Mouse (Mus musculus) kidney, postnatal 4 days (tissue): ENCODE measurements around the gene Rhot1.
A peak's percentile ranks its signal among the peaks of the same experiment; 100 is the strongest.
"Not testable (repeated sequence)": the region's sequence is repeated elsewhere in the genome, so short reads cannot be mapped to it uniquely, and the experiment has no call there.

ENCODE experiments used
- DNase-seq, 2 experiments: peaks; one replicate each; pipeline ENCODE4 v3.0.0; 2021; ENCODE audit warnings: mixed read lengths in 2 of 2

Gene Rhot1

DNA sequence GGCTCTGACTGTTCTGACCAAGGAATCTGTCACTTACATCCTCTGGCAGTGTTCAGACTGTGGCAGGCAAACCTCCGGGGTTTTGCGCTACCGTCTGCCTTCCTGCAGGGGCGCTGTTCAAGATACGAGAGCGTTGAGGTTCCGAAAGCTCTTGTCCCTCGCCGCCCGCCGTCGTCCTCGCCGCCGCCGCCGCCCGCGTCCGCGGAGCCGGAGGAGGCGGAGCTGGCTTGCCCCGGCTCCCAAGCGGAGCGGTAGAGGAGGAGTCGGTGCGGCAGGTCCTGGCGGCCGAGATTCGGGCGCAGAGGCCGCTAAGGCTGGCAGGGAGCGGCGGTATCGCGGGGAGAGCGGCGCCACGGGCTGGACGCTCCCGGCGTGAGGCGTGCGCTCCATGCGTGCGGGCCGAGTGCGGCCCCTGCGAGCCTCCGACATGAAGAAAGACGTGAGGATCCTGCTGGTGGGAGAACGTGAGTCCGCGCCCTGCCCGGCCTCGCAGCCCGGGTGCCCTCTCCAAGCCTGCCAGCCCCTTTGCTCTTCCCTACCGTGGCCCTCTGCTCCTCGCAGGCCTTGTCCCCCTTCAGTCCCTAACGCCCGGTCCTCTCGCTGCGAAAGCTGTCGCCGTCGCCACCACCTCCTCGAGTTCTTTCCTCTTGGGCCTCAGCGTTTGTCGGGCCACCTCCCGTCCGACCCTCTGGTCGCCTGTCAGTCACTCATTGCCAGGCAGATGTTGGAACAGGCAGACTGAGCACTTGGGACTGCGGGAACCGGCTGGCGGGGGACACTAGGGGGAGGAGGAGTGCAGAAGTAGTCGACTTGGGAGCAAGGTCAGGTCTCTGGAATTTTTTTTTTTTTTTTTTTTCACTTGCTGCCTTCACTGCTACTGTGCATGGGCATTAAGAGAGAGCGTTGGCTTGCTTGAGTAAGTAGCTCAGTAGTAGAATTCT is at the start of gene Rhot1:
Gene Rhot1, plus strand, starts transcription at position 160 of the 941 bp plus-strand sequence.
- peak; percentile 98 for DNase-seq

DNA sequence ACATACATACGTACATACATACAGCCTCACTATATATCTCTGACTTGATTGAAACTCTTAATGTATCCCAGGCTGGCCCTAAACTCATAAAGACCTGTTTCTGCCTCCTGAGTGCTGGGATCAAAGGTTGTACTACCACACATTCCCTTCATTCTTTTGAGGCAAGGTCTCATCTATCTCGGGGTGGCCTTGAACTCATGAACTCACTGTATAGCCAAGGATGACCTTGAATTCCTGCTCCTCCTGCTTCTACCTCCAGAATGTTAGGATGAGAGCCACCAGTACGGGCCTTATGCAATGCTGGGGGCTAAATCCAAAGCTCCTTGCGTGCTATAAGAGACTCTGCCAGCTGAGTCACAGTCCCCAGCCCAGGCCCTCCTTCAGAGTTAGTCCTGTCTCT is 47.8 kb upstream of the Rhot1 start:
- no peak for DNase-seq

DNA sequence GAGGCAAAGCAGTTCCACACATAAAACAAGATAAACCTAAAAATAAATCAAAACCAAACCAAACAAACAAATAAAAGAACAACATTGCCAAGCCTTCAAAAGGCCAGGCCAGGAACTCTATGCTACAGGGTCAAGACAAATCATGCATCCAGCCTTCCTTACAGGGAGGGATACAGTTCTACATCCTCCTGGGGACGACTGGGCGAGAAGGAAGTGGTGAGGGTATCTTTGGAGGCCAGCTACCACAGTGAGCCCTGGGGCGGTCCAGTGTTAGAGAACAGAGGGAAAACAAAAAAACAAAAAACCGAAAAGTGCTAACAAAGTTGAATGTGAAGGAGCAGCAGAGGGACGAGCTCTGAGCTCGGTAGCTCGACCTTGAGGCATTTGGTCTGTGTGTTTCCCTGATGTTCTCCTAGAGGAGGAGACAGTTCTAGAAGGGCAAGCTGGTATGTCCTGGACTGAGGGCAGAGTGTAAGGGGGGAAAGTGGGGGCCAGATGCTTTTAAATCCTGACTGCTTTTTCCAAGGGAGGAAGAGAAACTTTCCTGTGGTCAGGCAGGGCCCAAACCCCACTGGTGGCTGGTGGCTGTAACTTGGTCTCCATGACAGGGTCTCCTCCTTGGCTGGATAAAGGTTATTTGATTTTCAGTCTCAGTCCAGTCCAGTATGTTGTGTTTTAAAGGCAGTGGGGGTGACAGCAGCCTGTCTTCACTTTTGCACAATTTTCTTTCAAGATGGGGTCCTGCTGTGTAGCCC is 45.3 kb upstream of the Rhot1 start:
- no peak for DNase-seq

DNA sequence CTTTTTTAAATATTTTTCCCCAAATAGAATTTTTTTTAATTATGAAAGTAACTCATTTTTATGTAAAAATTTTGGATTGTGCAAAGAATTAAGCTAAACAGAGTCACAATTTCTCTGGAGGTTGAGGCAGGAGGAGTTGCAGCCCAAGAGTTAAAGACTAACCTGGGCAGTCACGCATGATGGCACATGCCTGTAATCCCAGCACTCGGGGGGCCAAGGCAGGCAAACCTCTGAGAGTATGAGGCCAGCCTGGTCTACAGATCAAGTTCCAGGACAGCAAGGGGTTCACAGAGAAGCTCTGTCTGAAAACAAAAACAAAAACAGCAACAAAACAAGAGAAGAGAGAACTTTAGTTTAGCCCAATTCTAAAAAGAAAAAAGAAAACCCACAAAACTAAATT is 44.6 kb upstream of the Rhot1 start:
- peak in 1 of 2 experiments; percentile 40 for DNase-seq

DNA sequence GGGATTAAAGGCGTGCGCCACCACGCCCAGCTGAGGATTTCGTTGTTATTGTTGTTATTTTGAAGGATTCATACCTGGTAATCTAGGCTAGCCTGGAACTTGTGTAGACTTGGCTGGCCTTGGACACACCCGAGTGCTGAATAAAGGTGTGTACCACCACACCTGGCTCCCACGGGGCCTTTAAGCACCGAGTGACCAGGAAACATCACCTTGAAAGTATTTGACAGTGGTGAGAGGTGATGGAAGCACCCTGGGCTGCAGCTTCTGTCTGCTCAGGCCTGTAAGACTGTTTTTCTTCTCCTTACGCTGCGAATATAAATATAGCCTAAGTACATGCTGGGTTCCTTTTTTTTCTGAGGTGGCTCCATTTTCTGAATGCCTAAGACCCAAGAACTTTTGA is 40.7 kb upstream of the Rhot1 start:
- no peak for DNase-seq

DNA sequence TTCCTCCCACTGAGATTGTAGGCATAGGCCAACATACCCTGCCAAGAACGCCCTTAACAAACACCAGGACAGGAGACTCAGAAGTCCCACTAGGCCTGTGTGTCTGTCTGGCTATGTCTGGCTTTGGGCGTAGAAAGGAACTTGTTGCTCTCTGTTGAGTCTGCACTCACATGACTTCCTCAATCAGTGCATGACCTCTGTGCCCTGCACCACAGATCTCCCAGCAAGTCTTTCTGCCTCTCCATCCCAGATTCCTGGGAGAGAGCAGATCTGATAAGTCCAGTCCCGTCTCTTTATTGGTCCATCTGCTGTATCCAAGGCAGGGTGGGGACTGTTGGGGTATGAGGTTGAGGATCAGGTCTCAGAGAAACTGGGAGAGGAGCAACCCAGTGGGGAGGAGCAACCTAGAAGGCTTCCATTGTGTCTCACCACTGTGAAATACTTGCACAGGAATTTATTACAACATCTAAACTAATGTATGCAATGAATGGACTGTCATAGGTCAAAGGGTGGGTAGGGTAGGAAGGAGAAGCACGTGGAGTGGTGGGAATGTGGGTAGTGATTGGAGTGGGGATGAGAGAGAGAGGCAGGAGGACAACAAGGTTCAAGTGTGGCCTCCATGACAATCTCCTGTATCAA is 40.1 kb upstream of the Rhot1 start:
- DNase-seq = no peak

DNA sequence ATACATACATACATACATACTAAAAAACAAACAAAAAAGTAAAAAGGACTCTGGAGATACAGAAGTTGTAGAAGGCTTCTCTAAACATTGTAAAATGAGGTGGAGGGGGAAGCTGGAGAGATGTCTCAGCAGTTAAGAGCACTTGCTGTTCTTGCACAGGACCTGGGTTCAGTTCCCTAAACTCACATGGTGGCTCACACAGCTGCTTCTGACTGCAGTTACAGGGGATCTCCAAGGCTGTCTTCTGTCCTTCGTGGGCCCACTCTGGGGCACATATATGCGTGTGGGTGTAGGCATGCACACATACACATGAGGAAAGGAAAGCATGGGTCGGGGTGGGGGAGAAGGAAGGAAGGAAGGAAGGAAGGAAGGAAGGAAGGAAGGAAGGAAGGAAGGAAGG is 39.2 kb upstream of the Rhot1 start:
- DNase-seq = no peak

DNA sequence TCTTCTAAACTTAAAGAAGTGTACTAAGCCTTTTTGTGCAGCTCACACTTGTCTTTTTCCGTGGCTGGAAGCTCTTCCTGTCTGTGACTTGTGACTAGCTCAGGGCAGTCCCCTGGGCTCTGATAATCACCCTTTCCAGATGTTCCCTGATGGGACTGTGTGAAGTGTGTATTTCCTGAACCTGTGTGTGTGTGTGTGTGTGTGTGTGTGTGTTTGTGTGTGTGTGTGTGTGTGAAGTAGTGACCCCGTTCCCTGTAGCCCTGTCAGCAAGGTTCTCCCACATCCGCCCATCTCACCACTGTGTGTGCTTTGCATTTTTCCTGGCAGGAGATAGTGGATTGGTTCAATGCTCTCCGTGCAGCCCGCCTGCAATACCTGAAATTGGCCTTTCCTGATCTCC is 38.5 kb upstream of the Rhot1 start:
- no peak for DNase-seq

DNA sequence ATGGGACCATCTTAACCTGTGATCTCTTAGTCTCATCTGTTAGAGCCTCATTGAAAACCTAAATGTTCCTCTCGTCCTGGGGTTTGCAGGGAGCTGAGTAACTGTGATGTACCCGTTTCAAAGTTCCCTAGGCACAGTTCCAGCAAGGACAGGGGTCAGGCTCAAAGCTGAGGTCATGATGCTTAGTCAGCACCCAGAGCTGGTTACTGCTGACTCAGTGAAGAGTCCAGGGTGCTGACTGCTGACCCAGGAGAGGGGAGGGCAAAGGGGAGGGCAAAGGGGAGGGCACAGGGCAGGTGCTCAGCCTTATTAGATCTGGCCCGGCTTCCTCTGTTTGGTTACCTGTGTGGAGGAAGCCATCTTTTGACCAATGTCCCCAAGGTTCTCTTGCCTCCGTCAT is 36.9 kb upstream of the Rhot1 start:
- DNase-seq = peak in 1 of 2 experiments; percentile 44

DNA sequence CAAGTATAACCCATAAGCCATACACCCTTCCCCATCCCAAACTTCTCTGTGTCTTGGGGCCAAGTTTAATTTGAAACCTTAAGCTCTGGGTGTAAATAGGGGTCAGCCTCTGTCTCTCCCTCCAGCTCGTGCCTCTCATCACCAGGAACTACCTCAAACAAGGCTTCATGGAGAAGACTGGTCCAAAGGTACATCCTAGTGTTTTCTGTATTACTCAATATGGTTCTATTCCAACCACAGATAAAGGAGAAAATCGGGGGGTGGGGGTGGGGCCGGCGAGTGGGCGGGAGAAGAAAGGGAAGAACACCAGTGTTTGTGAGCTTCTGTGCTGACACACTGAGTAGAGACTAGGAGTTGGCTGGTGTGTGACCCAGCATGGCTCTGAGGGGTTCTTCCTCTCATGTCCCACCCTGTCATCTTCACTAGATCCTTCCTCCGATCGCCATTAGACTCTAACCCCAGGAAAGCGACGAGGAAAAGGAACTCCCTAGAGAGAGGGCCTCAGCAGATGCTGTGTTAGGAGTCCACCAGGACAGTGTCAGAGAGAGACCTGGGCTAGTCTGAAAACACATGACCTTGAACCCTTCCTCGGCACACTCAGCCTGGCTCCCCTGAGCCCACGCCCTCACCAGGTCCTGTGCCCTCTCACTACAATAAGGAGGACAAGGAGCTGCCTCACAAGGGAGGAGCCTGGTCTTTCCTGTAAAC is 34.7 kb upstream of the Rhot1 start:
- no peak for DNase-seq

DNA sequence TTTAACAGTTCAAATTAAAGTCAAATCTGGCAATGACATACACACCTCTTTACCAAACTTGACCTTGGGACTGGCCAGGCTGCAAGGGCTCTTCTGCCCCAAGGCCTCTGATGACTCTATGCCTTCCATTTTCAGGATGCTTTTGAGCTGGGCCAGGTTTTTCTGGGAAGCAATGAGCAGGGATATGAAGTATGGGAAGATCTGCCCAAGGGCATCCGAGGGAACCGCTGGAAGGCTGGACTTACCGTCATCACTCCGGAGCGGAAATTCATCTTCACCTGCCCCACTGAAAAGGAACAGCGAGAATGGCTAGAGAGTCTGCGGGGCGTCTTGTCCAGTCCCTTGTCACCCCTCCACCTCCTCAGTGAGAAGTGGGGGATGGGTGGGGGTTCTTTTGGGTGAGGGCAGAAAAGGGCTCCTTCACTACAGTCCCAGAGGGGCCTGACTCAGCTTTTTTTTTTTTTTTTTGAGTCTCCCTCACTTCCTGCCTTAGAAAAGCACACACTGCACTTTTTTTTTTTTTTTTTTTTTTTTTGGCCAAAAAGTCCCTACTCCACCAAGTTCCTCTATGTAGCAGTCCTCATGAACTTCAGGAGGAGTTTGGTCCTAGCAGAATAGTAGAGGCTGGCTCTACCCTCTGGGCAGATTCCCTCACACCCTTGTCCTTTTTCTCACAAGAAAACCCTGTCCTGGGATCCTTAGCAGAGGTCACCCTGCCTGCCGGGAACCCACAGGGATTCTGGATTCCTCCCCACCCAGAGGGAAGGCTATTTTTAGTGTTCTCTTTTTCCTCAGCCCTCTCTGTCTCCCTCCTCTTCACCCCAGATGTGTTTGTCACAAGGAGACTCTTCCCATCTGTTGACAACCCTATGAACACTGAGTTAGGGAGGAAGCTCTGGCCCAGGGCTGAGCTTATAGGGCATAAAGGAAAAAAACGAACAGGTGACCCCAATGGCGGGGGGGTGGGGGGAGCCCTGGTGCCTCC is 31.6 kb upstream of the Rhot1 start:
- DNase-seq = peak in 1 of 2 experiments; percentile 30

DNA sequence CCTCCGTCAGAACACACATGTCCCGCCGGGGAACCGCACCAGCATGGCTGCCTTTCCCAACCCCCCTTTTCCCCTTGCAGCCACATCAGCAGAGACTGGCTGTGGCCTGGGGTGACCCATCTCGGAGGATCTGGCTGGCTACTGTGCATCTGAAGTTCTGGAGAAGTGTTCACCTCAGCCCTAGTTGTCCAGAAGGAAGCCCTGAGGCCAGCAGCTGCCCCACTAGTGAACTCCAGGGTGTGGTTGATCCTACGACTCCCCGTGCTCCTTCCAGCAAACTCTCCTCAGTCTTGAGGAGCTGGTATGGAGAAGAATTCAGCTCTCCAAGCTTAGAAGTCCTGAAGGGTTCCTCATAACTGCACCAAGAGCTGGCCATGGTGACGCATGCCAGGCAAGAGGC is 30.5 kb upstream of the Rhot1 start:
- DNase-seq = no peak

DNA sequence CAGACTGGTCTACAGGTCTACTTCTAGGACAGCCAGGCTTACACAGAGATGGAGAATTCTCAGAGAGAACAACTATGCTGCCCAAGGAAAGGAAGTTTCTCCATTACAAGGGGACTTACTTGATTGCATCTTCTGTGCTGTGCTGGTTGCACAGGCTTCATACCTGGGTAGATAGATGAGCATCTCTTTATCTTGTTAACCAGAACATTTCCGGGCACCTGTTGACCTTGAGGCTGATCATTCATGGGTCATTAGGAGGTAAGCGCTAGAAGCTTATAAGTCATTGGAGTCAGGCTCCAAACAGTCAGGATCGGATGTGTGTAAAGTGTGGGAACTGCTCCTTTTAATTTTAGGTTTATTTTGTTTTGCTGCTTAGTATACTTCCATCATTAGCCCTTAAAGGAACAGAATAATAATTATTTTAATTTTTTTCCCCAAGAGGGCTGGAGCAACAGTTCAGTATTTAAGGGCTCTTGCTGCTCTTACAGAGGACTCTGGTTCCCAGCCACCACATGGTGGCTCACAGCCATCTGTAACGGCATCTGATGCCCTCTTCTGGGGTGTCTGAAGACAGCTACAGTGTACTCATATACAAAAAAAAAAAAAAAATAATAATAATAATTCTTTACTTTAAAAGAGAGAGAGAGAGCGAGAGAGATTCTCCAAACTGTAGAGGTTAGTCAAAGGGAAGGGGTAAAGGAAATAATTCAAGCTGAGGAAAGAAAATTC is 27.6 kb upstream of the Rhot1 start:
- no peak for DNase-seq

DNA sequence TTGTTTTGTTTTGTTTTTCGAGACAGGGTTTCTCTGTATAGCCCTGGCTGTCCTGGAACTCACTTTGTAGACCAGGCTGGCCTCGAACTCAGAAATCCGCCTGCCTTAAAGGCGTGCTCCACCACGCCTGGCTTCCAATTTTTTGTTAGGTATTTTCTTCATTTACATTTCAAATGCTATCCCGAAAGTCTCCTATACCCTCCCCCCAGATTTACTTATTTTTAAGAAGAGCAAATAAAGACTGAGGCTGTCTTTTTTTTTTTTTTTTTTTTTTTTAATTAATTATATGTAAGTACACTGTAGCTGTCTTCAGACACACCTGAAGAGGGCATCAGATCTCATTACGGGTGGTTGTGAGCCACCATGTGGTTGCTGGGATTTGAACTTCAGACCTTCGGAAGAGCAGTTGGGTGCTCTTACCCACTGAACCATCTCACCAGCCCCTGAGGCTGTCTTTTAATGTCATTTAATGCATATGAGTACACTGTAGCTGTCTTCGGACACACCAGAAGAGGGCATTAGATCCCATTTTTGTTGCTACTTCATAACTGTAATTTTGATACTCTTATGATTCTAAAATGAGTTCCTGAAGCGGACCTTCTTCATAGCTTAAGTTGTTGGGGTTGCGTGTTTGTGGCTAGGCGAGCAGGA is 25.6 kb upstream of the Rhot1 start:
- not testable (repeated sequence) for DNase-seq

DNA sequence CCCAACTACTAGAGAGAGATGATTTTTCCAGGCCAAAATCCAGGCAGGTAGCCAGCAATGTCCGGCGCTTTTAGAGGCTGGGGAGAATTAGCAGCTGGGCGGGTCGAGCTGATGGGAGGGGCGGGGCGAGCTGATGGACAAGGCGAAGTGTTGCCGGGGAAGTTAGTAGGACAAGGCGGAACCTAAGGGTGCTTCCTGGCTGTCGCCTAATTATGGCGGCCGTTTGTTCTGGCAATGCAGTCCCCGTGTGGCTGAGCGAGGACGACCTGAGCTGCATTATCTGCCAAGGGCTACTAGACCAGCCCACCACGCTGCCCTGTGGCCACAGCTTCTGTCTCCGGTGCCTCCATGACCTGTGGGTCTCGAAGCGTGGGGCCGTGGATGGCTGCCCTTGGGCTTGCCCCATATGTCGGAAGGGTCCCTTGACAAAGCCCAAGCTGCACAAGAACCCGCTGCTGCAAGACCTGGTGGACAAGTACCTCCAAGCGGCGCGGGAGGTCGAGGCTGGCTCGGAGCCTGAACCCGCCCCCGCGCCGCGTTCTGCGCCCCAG is 25.0 kb upstream of the Rhot1 start, which contains the start of gene Rnf135:
Gene Rnf135, plus strand, starts transcription at position 147 of the 551 bp plus-strand sequence.
- DNase-seq = peak; percentile 97 to 98

DNA sequence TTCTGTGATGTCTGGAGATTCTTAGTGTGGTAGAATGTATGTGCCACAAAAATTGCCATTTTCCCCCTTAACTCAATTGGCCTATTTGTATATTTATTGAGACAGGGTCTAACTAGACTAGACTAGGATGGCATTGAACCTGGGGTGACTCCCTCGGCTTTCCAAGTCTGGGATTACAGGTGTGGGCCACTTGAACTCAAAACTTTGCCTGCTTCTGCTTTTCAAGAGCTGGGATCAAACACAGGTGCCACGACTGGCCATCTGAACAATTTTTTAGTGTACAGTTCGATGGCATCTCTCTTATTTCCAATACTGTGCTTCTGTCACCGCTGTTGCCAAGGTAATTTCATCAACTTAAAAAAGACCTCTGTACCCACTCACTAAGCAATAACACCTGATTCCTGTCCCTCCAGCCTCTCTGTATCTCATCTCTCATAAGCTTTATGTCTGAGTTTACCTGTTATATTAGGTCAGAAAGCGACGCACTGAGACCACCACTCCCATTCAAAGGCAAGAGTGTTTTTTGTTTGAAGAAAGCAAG is 24.2 kb upstream of the Rhot1 start:
- DNase-seq = no peak

DNA sequence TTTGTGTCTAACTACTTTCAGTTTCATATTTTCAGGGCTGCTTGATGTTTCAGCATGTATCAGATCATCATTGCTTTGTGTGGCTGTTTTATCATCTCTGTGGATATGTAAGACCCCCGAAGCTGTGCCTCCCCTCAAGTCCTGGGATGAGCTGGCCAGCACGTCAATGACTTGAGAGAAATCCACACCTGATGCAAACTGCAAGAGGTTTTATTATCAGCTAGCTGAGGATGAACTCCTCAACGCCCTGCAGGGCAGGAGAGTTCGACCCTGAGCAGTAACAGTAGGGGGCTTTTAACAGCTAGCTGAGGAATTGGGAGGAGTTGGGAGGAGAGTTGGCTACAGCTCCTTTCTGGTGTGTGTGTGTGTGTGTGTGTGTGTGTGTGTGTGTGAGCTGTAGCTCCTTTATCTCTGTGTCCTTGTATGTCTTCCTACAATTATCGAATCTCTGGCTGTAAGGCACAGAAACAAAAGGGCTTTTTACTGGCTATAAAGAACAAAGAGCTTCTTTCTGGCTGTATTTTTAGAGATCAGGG is 23.3 kb upstream of the Rhot1 start:
- DNase-seq = not testable (repeated sequence)

DNA sequence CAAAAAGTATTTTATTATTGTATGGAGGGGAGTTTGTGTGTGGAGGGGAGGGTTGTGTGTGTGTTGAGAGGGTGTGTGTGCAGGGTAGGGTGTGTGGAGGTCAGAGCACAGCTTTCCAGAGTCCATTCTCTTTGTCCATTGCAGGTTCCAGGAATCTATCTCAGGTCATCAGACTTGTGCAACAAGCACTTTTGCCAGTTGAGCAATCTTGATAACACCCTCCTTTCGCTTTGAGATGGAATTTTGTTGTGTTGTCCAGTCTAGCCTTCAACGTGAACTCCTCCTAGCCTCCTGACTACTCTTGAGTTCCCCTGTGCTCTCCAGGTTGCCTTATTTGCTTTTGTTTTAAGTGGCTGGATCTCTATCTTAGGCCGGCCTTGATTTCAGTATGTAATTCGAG is 18.5 kb upstream of the Rhot1 start:
- DNase-seq = no peak

DNA sequence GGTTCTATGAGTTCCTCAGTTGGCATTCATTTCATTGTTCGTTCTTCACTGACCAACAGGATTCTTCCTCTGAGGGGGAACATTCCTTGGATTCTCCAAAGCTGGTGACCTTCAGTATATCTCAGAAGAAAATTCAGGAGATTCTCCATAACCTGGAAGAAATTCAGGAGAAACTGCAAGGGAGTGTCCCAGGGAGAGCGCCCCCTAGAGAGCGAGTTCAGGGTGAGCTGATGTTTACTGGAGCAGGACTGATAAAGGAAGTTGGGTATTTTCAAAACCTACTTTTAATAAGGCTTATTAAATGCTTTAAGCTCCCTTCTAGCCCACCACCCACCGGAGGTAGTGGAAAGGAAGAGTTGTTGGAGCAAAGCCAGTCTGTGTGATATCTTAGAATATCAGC is 15.0 kb upstream of the Rhot1 start:
- DNase-seq = no peak
